Comparison of ENCODE assay signal across 8 mouse cellular contexts in genomic region chr6:88899086-88899485, GRCm38 (mm10). TPM values are rescaled to one million over a fixed set of nuclear protein-coding genes. Genes with fewer than 3 reads are reported as not detected.
DNase-seq lines count a peak whose midpoint lies in the region; ATAC-seq lines count a peak whose summit lies in the region.

No protein-coding gene starts in this region.

- 60% methylated on average over 4 of the region's 4 CpGs for WGBS in kidney, embryonic 14.5 days
- WGBS in embryonic facial prominence, embryonic 11.5 days: 61% methylated on average over 4 of the region's 4 CpGs
- WGBS in hindbrain, embryonic 16.5 days: 62% methylated on average over 4 of the region's 4 CpGs
- 59% methylated on average over 4 of the region's 4 CpGs for WGBS in midbrain, embryonic 13.5 days

- H3K27me3 ChIP-seq in kidney, embryonic 14.5 days (ENCODE audit: control insufficient read depth, insufficient read depth, low read length): no peaks in the 10 kb centered on the region
- no peaks in the 10 kb centered on the region for H3K27me3 ChIP-seq in embryonic facial prominence, embryonic 11.5 days (ENCODE audit: control insufficient read depth, insufficient read depth, low read length)
- no peaks in the 10 kb centered on the region for H3K27me3 ChIP-seq in hindbrain, embryonic 16.5 days (replicated peaks; ENCODE audit: control insufficient read depth, insufficient read depth, low read length)
- H3K27me3 ChIP-seq in midbrain, embryonic 13.5 days: no peaks in the 10 kb centered on the region

- H3K9me3 ChIP-seq in kidney, embryonic 14.5 days (ENCODE audit: control insufficient read depth, low read length): no peaks in the 10 kb centered on the region
- H3K9me3 ChIP-seq in embryonic facial prominence, embryonic 11.5 days (replicated peaks; ENCODE audit: control insufficient read depth, low read length): no peaks in the 10 kb centered on the region
- no peaks in the 10 kb centered on the region for H3K9me3 ChIP-seq in hindbrain, embryonic 16.5 days (ENCODE audit: control insufficient read depth, low read length)
- H3K9me3 ChIP-seq in midbrain, embryonic 13.5 days: no peaks in the 10 kb centered on the region

- H3K4me1 ChIP-seq in kidney, embryonic 14.5 days (ENCODE audit: control insufficient read depth, insufficient read depth, low read length): peaks cover 22% of the 10 kb centered on the region
- 0 out of 2 replicates have a peak, but pooled peaks cover 2% of the 10 kb centered on the region for H3K4me1 ChIP-seq in embryonic facial prominence, embryonic 11.5 days (ENCODE audit: control insufficient read depth, insufficient read depth, low read length)
- peaks cover 23% of the 10 kb centered on the region for H3K4me1 ChIP-seq in hindbrain, embryonic 16.5 days (ENCODE audit: control insufficient read depth, insufficient read depth, low read depth, low read length)
- H3K4me1 ChIP-seq in midbrain, embryonic 13.5 days (replicated peaks): peaks cover 46% of the 10 kb centered on the region

- peak overlapping the region; percentile 58; the same call in 1 of the 2 replicates for H3K4me3 ChIP-seq in kidney, embryonic 14.5 days (ENCODE audit: low read length)
- H3K4me3 ChIP-seq in embryonic facial prominence, embryonic 11.5 days (ENCODE audit: low read depth, low read length): no peak overlapping the region
- peak overlapping the region; percentile 63; the same call in 1 of the 2 replicates for H3K4me3 ChIP-seq in hindbrain, embryonic 16.5 days (ENCODE audit: low read length)
- no peak overlapping the region for H3K4me3 ChIP-seq in midbrain, embryonic 13.5 days (replicated peaks)

- peaks cover 32% of the 10 kb centered on the region for H3K36me3 ChIP-seq in kidney, embryonic 14.5 days (ENCODE audit: control insufficient read depth, insufficient read depth, low read length)
- H3K36me3 ChIP-seq in embryonic facial prominence, embryonic 11.5 days (replicated peaks; ENCODE audit: control insufficient read depth, insufficient read depth, low read depth, low read length): peaks cover 5% of the 10 kb centered on the region
- no peaks in the 10 kb centered on the region for H3K36me3 ChIP-seq in hindbrain, embryonic 16.5 days (ENCODE audit: control insufficient read depth, insufficient read depth, low read length)
- peaks cover 11% of the 10 kb centered on the region; the same call in 1 of the 2 replicates for H3K36me3 ChIP-seq in midbrain, embryonic 13.5 days

- ATAC-seq in kidney, embryonic 14.5 days (ENCODE audit: low FRiP score, low TSS enrichment): no peak
- ATAC-seq in embryonic facial prominence, embryonic 11.5 days (replicated peaks; ENCODE audit: insufficient number of reproducible peaks, low FRiP score, low TSS enrichment, low read depth): no peak
- no peak for ATAC-seq in hindbrain, embryonic 16.5 days
- ATAC-seq in midbrain, embryonic 13.5 days: no peak

- peak overlapping the region; percentile 57 for H3K4me2 ChIP-seq in kidney, embryonic 14.5 days (replicated peaks; ENCODE audit: low read depth, low read length)
- H3K4me2 ChIP-seq in embryonic facial prominence, embryonic 11.5 days (ENCODE audit: low read depth, low read length): peak overlapping the region; percentile 77
- peak overlapping the region; percentile 96 for H3K4me2 ChIP-seq in hindbrain, embryonic 16.5 days (ENCODE audit: low read length)
- peak overlapping the region; percentile 88 for H3K4me2 ChIP-seq in midbrain, embryonic 13.5 days (replicated peaks)

- no peak overlapping the region; the same call in 1 of the 2 replicates for H3K27ac ChIP-seq in kidney, embryonic 14.5 days (ENCODE audit: low read depth, low read length)
- H3K27ac ChIP-seq in embryonic facial prominence, embryonic 11.5 days (replicated peaks; ENCODE audit: low read depth, low read length): no peak overlapping the region
- no peak overlapping the region for H3K27ac ChIP-seq in hindbrain, embryonic 16.5 days (ENCODE audit: low read depth, low read length)
- no peak overlapping the region for H3K27ac ChIP-seq in midbrain, embryonic 13.5 days

- H3K9ac ChIP-seq in kidney, embryonic 14.5 days (ENCODE audit: low read depth, low read length): no peak overlapping the region
- peak overlapping the region; percentile 18; the same call in 1 of the 2 replicates for H3K9ac ChIP-seq in embryonic facial prominence, embryonic 11.5 days (replicated peaks; ENCODE audit: low read length)
- peak overlapping the region; percentile 72 for H3K9ac ChIP-seq in hindbrain, embryonic 16.5 days (ENCODE audit: low read depth, low read length)
- no peak overlapping the region for H3K9ac ChIP-seq in midbrain, embryonic 13.5 days (replicated peaks)

- no peak for DNase-seq in kidney, postnatal 4 days
- no peak for DNase-seq in embryonic facial prominence, embryonic 11.5 days (ENCODE audit: low spot score)
- no peak for DNase-seq in ovary, postnatal 10 days (ENCODE audit: low spot score)
- DNase-seq in adrenal gland, postnatal 4 days (ENCODE audit: low spot score in 2 of 2): no peak
- DNase-seq in embryo, embryonic 9.5 days (ENCODE audit: extremely low spot score): no peak

RNA-seq across cellular contexts. Expression of gene Mcm2, which starts 0.5 kb away (rescaled TPM):
- 115 and 166 TPM in 2 replicates for polyA plus RNA-seq in kidney, embryonic 14.5 days (2014; fragmentation: Nextera tagmentation; extraction: Ambion mirVana)
- 202 and 203 TPM in 2 replicates for polyA plus RNA-seq in embryonic facial prominence, embryonic 11.5 days (2014; fragmentation: Nextera tagmentation; extraction: Ambion mirVana)
- polyA plus RNA-seq in hindbrain, embryonic 16.5 days (2015; fragmentation: Nextera tagmentation; extraction: Ambion mirVana): 27.3 and 35.0 TPM in 2 replicates
- 66.2 and 71.9 TPM in 2 replicates for polyA plus RNA-seq in midbrain, embryonic 13.5 days (2015; fragmentation: Nextera tagmentation; extraction: Ambion mirVana)
- 10 to 100 TPM; 69.6 to 83.3 TPM for total RNA-seq in adrenal gland, postnatal 4 days (2021)

RNA-seq across cellular contexts. Expression of gene Tpra1, which starts 3.0 kb away (rescaled TPM):
- 54.5 and 57.2 TPM in 2 replicates for polyA plus RNA-seq in kidney, embryonic 14.5 days (2014; fragmentation: Nextera tagmentation; extraction: Ambion mirVana)
- polyA plus RNA-seq in embryonic facial prominence, embryonic 11.5 days (2014; fragmentation: Nextera tagmentation; extraction: Ambion mirVana): 41.0 and 45.0 TPM in 2 replicates
- 92.3 and 94.7 TPM in 2 replicates for polyA plus RNA-seq in hindbrain, embryonic 16.5 days (2015; fragmentation: Nextera tagmentation; extraction: Ambion mirVana)
- 66.9 and 70.2 TPM in 2 replicates for polyA plus RNA-seq in midbrain, embryonic 13.5 days (2015; fragmentation: Nextera tagmentation; extraction: Ambion mirVana)
- total RNA-seq in adrenal gland, postnatal 4 days (2021): 100 to 1,000 TPM; 112 to 121 TPM

RNA-seq across cellular contexts. Expression of gene Podxl2, which starts 24.2 kb away (rescaled TPM):
- 43.6 and 52.8 TPM in 2 replicates for polyA plus RNA-seq in kidney, embryonic 14.5 days (2014; fragmentation: Nextera tagmentation; extraction: Ambion mirVana)
- 56.8 and 71.1 TPM in 2 replicates for polyA plus RNA-seq in embryonic facial prominence, embryonic 11.5 days (2014; fragmentation: Nextera tagmentation; extraction: Ambion mirVana)
- 553 and 621 TPM in 2 replicates for polyA plus RNA-seq in hindbrain, embryonic 16.5 days (2015; fragmentation: Nextera tagmentation; extraction: Ambion mirVana)
- 478 and 520 TPM in 2 replicates for polyA plus RNA-seq in midbrain, embryonic 13.5 days (2015; fragmentation: Nextera tagmentation; extraction: Ambion mirVana)
- total RNA-seq in adrenal gland, postnatal 4 days (2021): 10 to 100 TPM; 60.1 to 62.8 TPM

RNA-seq across cellular contexts. Expression of gene Abtb1, which starts 57.3 kb away (rescaled TPM):
- 24.8 and 27.1 TPM in 2 replicates for polyA plus RNA-seq in kidney, embryonic 14.5 days (2014; fragmentation: Nextera tagmentation; extraction: Ambion mirVana)
- polyA plus RNA-seq in embryonic facial prominence, embryonic 11.5 days (2014; fragmentation: Nextera tagmentation; extraction: Ambion mirVana): 13.7 and 16.5 TPM in 2 replicates
- 37.7 and 39.4 TPM in 2 replicates for polyA plus RNA-seq in hindbrain, embryonic 16.5 days (2015; fragmentation: Nextera tagmentation; extraction: Ambion mirVana)
- polyA plus RNA-seq in midbrain, embryonic 13.5 days (2015; fragmentation: Nextera tagmentation; extraction: Ambion mirVana): 35.9 and 36.2 TPM in 2 replicates
- total RNA-seq in adrenal gland, postnatal 4 days (2021): 10 to 100 TPM; 44.2 to 46.2 TPM

Comparison
In these comparisons a context has a peak if more than half of its experiments do, and no peak if none do; other contexts are left out.
1. H3K4me3 ChIP-seq: peak in kidney, embryonic 14.5 days (single experiment) and hindbrain, embryonic 16.5 days (single experiment); none in embryonic facial prominence, embryonic 11.5 days (single experiment) and midbrain, embryonic 13.5 days (single experiment).
2. H3K9ac ChIP-seq: peak in embryonic facial prominence, embryonic 11.5 days (single experiment) and hindbrain, embryonic 16.5 days (single experiment); none in kidney, embryonic 14.5 days (single experiment) and midbrain, embryonic 13.5 days (single experiment).
3. Peak in every context shown above with its lines, with median percentiles within 50 percentile points of each other: H3K4me2 ChIP-seq.